Comparison of ENCODE assay signal across 10 mouse cellular contexts in the genomic region with DNA sequence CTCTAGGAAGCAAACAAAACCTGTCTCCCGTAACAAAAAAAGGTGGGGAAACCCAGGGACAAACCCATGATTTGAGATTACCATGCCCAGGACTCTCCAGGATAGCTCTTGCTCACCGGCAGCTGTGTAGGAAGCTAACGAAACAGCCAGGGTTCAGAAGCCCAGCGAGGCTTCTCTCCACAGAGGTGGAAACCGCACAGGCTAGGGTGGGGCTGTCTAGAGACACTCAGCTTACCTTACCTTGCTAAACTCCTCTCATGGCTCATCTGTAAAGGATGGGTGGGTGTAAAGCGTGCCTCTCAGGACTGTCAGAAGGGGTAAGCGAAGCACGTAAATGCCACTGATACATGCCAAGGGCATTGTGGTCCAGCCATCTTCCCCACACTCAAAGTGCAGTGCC.
A peak's percentile ranks its signal among the peaks of the same experiment; 100 is the strongest.
DNase-seq lines count a peak whose midpoint lies in the region; ATAC-seq and TF ChIP-seq lines count a peak whose summit lies in the region.
"Had no signal": no experiment of that assay in that cellular context is flagged by ENCODE, and none has a peak within 500 bp of the region (broad histone marks: within the 10 kb centered on the region; RNA-seq: fewer than 3 reads in every experiment).

No protein-coding gene starts in this region.

- no peaks in the 10 kb centered on the region for H3K9me3 ChIP-seq in lung, embryonic 15.5 days
- H3K9me3 ChIP-seq in stomach, postnatal 0 days (ENCODE audit: control insufficient read depth, low read length) = no peaks in the 10 kb centered on the region

- DNase-seq in gastrocnemius, adult 2 months = no peak
- no peak for DNase-seq in gastrocnemius, adult 18-20 months (ENCODE audit: low spot score)
- no peak for DNase-seq in lung, postnatal 4 days
- DNase-seq in stomach, postnatal 0 days (ENCODE audit: low spot score) = no peak
- no peak for DNase-seq in ovary, adult 18-20 months (ENCODE audit: low spot score)
- no peak for DNase-seq in frontal cortex, postnatal 25 days (ENCODE audit: low spot score in 2 of 2)

- WGBS in lung, embryonic 15.5 days = 77% methylated on average over 8 of the region's 8 CpGs
- WGBS in bone marrow, adult 2 months = 36% methylated on average over 8 of the region's 8 CpGs
- WGBS in stomach, postnatal 0 days = 66% methylated on average over 8 of the region's 8 CpGs

- no peaks in the 10 kb centered on the region for H3K36me3 ChIP-seq in lung, embryonic 15.5 days
- no peaks in the 10 kb centered on the region for H3K36me3 ChIP-seq in stomach, postnatal 0 days (ENCODE audit: control insufficient read depth, insufficient read depth, low read length)

- ATAC-seq in lung, embryonic 15.5 days (ENCODE audit: borderline replicate concordance, extremely low read depth, low FRiP score, low TSS enrichment) = no peak
- 0 out of 2 replicates have a peak, but pooled peaks have one; percentile 35 for ATAC-seq in stomach, postnatal 0 days (ENCODE audit: low FRiP score, low TSS enrichment)

- H3K4me3 ChIP-seq in gastrocnemius, adult 2 months = no peak overlapping the region
- no peak overlapping the region for H3K4me3 ChIP-seq in lung, embryonic 15.5 days
- peak overlapping the region; percentile 19 for H3K4me3 ChIP-seq in bone marrow, adult 2 months (replicated peaks; ENCODE audit: control insufficient read depth, low read depth, low read length)
- H3K4me3 ChIP-seq in stomach, postnatal 0 days (ENCODE audit: low read depth, low read length) = no peak overlapping the region

- no peaks in the 10 kb centered on the region for H3K27me3 ChIP-seq in lung, embryonic 15.5 days
- no peaks in the 10 kb centered on the region for H3K27me3 ChIP-seq in stomach, postnatal 0 days (ENCODE audit: control insufficient read depth, insufficient read depth, low read length)
- H3K27me3 ChIP-seq: Patski had no signal

- intact Hi-C loops in gastrocnemius, adult 2 months (cut with DNase I) = no loop called here

- H3K4me2 ChIP-seq in lung, embryonic 15.5 days = no peak overlapping the region
- no peak overlapping the region for H3K4me2 ChIP-seq in stomach, postnatal 0 days (replicated peaks; ENCODE audit: low read depth)

- peak overlapping the region; percentile 80 for H3K27ac ChIP-seq in gastrocnemius, adult 2 months
- peak overlapping the region; percentile 75; the same call in 1 of the 2 replicates for H3K27ac ChIP-seq in lung, embryonic 15.5 days
- peak overlapping the region; percentile 80 for H3K27ac ChIP-seq in bone marrow, adult 2 months (ENCODE audit: control insufficient read depth, insufficient read depth, low read depth, low read length, poor library complexity)
- no peak overlapping the region for H3K27ac ChIP-seq in stomach, postnatal 0 days (replicated peaks)
- H3K27ac ChIP-seq: liver, embryonic 14.5 days had no signal

- H3K9ac ChIP-seq in lung, embryonic 15.5 days = no peak overlapping the region
- H3K9ac ChIP-seq in stomach, postnatal 0 days (ENCODE audit: low read length) = no peak overlapping the region
- H3K9ac ChIP-seq: liver, embryonic 14.5 days had no signal

- no peak for TF ChIP-seq EP300 in stomach, postnatal 0 days (optimal IDR thresholded peaks at IDR 0.05)

- no peak for TF ChIP-seq CTCF in gastrocnemius, adult 2 months (IDR thresholded peaks at IDR 0.05)
- no peak for TF ChIP-seq CTCF in bone marrow, adult 2 months (IDR thresholded peaks at IDR 0.05; ENCODE audit: control insufficient read depth, insufficient read depth, low read length)
- no peak for TF ChIP-seq CTCF in stomach, postnatal 0 days (IDR thresholded peaks at IDR 0.05; ENCODE audit: low read depth)

- H3K4me1 ChIP-seq in lung, embryonic 15.5 days = peaks cover 39% of the 10 kb centered on the region
- no peaks in the 10 kb centered on the region; the same call in 1 of the 2 replicates for H3K4me1 ChIP-seq in bone marrow, adult 2 months (ENCODE audit: control insufficient read depth, insufficient read depth, low read length)
- 0 out of 2 replicates have a peak, but pooled peaks cover 2% of the 10 kb centered on the region for H3K4me1 ChIP-seq in stomach, postnatal 0 days (replicated peaks; ENCODE audit: control insufficient read depth, insufficient read depth)

- TF ChIP-seq POLR2A in bone marrow, adult 2 months (IDR thresholded peaks at IDR 0.05; ENCODE audit: borderline replicate concordance, control insufficient read depth, low read depth, low read length) = no peak
